Mouse (Mus musculus) E14TG2a.4 (cell line): Measurements from ENCODE around the gene Bbx.
A peak's percentile ranks its signal among the peaks of the same experiment; 100 is the strongest.

Experiments used
- H3K27me3 ChIP-seq: 2 replicates; pipeline ENCODE4 v1.6.1; 2014; ENCODE audit warnings: low read length, control low read depth; ENCODE audit not compliant: insufficient read depth
- H3K36me3 ChIP-seq: 2 replicates; pipeline ENCODE4 v1.6.1; 2014; ENCODE audit warnings: low read length, control low read depth; ENCODE audit not compliant: insufficient read depth
- H3K4me1 ChIP-seq: replicated peaks from 2 replicates; pipeline ENCODE4 v1.6.1; 2014; ENCODE audit warnings: low read depth, low read length, control low read depth
- H3K4me3 ChIP-seq: replicated peaks from 2 replicates; pipeline ENCODE4 v1.5.1; 2014; ENCODE audit warnings: mild to moderate bottlenecking, low read length
- H3K9me3 ChIP-seq: 2 replicates; pipeline ENCODE4 v1.6.1; 2014; ENCODE audit warnings: low read length, control low read depth
- CTCF ChIP-seq: conservative IDR thresholded peaks from 2 replicates; pipeline ENCODE4 v1.5.1; 2014; ENCODE audit warnings: low read length
- NANOG ChIP-seq: IDR thresholded peaks from 2 replicates; pipeline ENCODE4 v1.6.1; 2014; ENCODE audit warnings: borderline replicate concordance, low read length, mixed read lengths
- POU5F1 ChIP-seq: IDR thresholded peaks from 2 replicates; pipeline ENCODE4 v1.6.1; 2014; ENCODE audit warnings: low read length, borderline replicate concordance

Bbx gene

DNA sequence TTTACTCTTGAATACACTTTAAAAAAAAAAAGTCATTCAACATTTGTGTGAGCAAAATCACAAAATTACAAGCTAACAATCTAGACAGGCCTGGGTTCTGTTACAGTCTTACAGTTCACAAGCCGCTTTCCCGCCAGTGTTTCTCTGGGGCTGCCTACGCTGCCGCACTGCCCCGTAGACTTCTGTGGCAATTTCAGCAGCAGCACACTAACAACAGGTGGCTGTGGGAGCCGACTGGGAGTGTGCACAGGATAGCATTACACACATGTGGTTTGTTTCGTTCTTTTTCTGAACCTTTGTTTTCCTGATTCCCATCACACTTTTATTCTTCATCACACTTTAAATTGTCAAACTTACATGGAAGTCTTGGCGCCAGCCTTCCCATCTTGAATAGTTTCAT, 48.6 kb downstream of the Bbx start:
- Histone ChIP-seq H3K4me3 (no peak overlapping the region), H3K27me3 (no peaks in the 10 kb centered on the region), H3K36me3 (no peaks in the 10 kb centered on the region), H3K9me3 (no peaks in the 10 kb centered on the region), H3K4me1 (peaks cover 20% of the 10 kb centered on the region)
- TF ChIP-seq NANOG: no peak
- no peak for TF ChIP-seq POU5F1
- TF ChIP-seq CTCF: no peak

DNA sequence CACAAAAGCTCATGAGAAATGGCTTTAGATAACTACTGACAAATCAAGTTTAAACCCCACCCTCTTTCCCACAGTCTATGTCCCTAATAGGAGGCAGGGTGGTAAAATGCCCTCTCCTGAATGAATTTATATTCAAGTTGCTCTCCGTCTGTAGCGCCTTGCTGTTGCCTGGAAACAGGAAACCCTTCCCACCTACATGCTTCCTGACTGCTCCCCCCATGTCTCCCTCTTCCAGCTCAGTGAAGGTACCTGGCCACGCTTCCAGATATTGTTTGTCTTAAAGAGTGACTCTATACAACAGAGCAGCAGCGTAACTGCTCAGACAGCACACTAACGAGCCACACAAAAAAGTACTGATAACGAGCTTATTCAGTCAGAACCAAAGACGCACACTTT, 50.8 kb downstream of the Bbx start:
- Histone ChIP-seq H3K36me3 (no peaks in the 10 kb centered on the region), H3K4me3 (no peak overlapping the region), H3K4me1 (peaks cover 20% of the 10 kb centered on the region), H3K9me3 (no peaks in the 10 kb centered on the region), H3K27me3 (no peaks in the 10 kb centered on the region)
- no peak for TF ChIP-seq NANOG
- no peak for TF ChIP-seq POU5F1
- no peak for TF ChIP-seq CTCF

DNA sequence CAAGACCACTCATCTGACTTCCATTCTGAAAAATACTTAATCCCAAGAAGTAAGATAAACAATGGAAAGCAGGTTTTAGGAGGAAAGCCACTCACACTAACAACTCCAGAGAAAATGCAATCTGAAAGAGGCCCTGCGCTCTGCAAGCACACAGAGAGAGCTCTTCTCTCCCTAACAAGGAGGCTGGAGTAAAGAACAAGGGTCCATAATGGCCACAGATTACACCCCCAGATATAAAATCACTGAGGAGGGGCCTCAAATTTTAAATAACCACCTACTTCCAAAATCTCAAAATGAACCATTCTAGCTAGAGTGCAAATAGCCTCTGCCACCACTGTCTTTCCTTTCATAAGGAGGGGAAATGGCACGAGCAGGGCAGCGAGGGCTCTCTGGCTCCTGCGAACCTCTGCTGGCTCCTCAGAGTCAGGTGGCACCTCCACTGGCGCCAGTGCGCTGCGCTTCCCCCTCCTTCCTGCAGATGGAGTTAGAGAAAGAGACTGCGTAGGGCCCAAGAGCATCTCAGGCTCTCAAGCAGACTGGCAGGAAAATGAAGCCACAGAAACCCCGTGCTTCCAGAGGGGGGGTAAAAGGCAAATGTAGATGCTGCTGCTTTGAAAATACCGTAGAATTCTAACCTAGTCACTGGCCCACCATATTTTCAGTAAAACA, 51.4 kb downstream of the Bbx start:
- TF ChIP-seq CTCF (peak; percentile 71), NANOG (no peak)
- Histone ChIP-seq H3K36me3 (no peaks in the 10 kb centered on the region), H3K9me3 (no peaks in the 10 kb centered on the region), H3K4me1 (peaks cover 20% of the 10 kb centered on the region), H3K4me3 (no peak overlapping the region), H3K27me3 (no peaks in the 10 kb centered on the region)

DNA sequence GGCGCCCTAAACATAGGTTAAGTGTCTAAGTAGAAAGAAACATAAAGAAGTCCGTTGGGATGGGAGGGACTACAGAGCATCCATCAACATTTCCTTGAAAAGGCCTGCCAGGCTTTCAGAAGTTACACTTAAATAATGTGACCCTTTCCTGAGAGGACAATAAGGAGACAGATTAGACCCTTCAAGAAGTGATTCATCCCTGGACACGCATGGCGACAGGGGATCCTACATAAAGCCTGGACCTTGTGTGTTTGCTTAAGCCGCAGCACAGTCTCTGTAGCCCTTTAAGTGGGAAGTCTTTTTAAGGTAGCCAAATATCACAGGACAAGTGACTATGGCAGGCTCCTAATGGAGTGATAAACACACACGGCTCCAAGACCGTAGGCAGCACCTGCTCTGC, 52.0 kb downstream of the Bbx start:
- H3K4me3 ChIP-seq: no peak overlapping the region
- no peak for TF ChIP-seq POU5F1
- TF ChIP-seq CTCF: no peak
- no peak for TF ChIP-seq NANOG
- H3K4me1 ChIP-seq: peaks cover 20% of the 10 kb centered on the region
- no peaks in the 10 kb centered on the region for H3K27me3 ChIP-seq
- no peaks in the 10 kb centered on the region for H3K36me3 ChIP-seq
- H3K9me3 ChIP-seq: no peaks in the 10 kb centered on the region

DNA sequence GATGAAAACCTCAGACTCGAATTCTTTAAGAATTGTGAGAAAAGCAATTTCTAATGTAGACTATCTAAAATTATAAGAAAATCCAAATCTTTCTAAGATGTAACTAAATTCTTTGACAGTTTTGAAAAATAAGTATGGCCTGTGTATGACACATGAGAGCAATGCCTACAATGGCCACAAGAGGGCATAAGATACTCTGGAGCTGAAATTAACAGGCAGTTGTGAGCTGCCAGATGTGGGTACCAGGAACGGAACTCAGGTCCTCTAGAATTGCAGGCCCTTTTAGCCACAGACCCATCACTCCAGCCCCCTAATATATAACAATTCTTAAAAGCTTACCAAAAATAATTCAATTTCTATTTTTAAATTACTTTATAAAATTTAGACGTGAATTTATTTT, 57.6 kb downstream of the Bbx start:
- Histone ChIP-seq H3K36me3 (no peaks in the 10 kb centered on the region), H3K4me3 (no peak overlapping the region), H3K27me3 (no peaks in the 10 kb centered on the region), H3K9me3 (no peaks in the 10 kb centered on the region), H3K4me1 (no peaks in the 10 kb centered on the region)
- TF ChIP-seq CTCF: peak; percentile 86
- no peak for TF ChIP-seq POU5F1
- no peak for TF ChIP-seq NANOG

DNA sequence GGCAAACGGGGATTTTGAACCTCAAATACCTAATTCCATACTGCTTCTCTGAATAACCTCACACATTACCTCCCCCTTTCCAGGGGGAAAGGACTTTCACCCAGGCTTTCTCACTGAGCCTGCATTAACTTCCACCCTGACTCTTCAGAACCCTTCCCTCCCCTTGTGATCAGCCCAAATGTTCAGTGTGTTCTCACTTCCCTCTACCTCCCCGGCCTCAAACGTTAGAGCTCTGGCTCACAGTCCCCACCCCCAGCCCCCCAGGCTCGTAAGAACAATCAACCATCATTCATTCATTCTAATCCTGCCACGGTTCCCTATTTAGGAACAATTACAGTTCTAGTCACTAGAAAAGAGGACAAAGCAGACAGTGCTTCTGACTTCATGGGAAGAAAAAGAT, 58.5 kb downstream of the Bbx start:
- no peaks in the 10 kb centered on the region for H3K36me3 ChIP-seq
- no peak overlapping the region for H3K4me3 ChIP-seq
- no peaks in the 10 kb centered on the region for H3K4me1 ChIP-seq
- TF ChIP-seq POU5F1: no peak
- no peak for TF ChIP-seq NANOG
- TF ChIP-seq CTCF: no peak
- H3K9me3 ChIP-seq: no peaks in the 10 kb centered on the region
- H3K27me3 ChIP-seq: no peaks in the 10 kb centered on the region

DNA sequence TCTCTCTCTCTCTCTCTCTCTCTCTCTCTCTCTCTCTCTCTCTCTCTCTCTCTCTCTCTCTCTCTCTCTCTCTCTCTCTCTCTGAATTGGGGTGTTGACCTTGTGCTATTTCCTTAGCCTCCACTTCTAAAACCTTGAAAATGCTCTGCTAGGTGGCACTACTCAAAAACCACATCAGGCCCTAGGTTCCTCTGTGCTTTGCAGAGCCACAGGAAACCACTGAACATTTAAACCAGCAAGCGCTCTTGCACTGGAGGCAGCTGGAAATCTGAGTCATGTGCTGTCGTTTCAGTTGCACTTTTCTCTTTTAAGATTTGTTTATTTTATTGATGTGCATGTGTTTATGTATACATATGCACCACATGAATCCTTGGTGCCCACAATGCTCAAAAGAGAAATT, 59.6 kb downstream of the Bbx start:
- no peak overlapping the region for H3K4me3 ChIP-seq
- no peaks in the 10 kb centered on the region for H3K27me3 ChIP-seq
- H3K9me3 ChIP-seq: no peaks in the 10 kb centered on the region
- H3K36me3 ChIP-seq: no peaks in the 10 kb centered on the region
- TF ChIP-seq POU5F1: no peak
- no peak for TF ChIP-seq NANOG
- no peaks in the 10 kb centered on the region for H3K4me1 ChIP-seq

DNA sequence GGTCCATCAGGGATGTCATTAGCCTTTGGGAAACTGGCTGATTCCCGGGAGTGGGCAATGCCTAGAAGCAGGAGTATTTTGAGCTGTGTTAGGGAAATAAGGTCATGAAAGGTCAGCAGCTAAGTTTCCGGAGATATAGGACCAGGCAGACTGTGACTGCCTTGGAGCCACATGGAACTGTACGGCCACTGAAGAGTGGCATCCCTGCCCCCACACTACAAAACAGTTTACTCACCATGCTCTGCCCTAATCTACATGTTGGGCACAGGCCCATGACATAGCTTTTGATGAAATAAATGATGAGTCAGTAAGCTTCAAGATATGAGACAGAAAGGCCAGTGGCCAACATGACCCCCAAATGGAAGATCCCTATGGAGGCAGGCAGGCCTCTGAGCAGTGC, 60.7 kb downstream of the Bbx start:
- no peaks in the 10 kb centered on the region for H3K9me3 ChIP-seq
- H3K4me3 ChIP-seq: no peak overlapping the region
- no peaks in the 10 kb centered on the region for H3K36me3 ChIP-seq
- H3K27me3 ChIP-seq: no peaks in the 10 kb centered on the region
- TF ChIP-seq NANOG (no peak), CTCF (no peak), POU5F1 (no peak)
- no peaks in the 10 kb centered on the region; the same call in 1 of the 2 replicates for H3K4me1 ChIP-seq

DNA sequence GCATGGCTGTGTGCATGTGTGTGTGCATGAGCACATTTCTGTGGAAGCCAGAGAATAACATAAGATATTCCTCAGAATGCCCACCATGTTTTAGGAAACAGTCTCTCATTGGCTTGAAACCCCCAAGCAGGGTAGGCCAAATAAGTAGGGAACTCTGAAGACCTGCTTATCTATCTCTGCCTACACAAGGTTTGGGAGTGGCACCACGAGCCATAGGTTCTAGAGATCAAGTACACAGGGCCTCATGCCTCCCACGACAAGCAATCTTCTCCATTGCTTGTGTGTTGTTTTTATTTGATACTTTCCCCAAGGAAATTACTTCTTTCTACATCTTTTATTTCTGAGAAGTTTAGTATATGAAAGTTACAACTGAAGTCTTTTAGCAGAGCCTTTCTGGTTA, 61.8 kb downstream of the Bbx start:
- Histone ChIP-seq H3K27me3 (no peaks in the 10 kb centered on the region), H3K36me3 (no peaks in the 10 kb centered on the region), H3K4me1 (no peaks in the 10 kb centered on the region; the same call in 1 of the 2 replicates), H3K9me3 (no peaks in the 10 kb centered on the region), H3K4me3 (no peak overlapping the region)
- no peak for TF ChIP-seq CTCF
- TF ChIP-seq NANOG: no peak
- TF ChIP-seq POU5F1: no peak
